Mouse (Mus musculus) lung, embryonic 14.5 days (tissue): ENCODE data around the gene Cntn4. TPM values are rescaled to one million over a fixed set of nuclear protein-coding genes. Genes with fewer than 3 reads are reported as not detected.

Experiments used
- ATAC-seq: fragments of 200-750 bp; cut with Nextera tagmentation; 2 replicates; pipeline ENCODE4 v1.8.0; 2017; ENCODE audit warnings: mild to moderate bottlenecking, moderate TSS enrichment, moderate library complexity; ENCODE audit not compliant: insufficient read depth
- DNase-seq: peaks from one replicate; pipeline ENCODE4 v3.0.0-alpha.2; 2015
- H3K27ac ChIP-seq: fragments of 300-500 bp; sonication (generic); 2 replicates; pipeline ENCODE4 v1.5.1; 2014; ENCODE audit warnings: low read depth, mild to moderate bottlenecking, moderate library complexity
- H3K27me3 ChIP-seq: fragments of 300-500 bp; sonication (generic); 2 replicates; pipeline ENCODE4 v1.6.1; 2014; ENCODE audit warnings: low read length, control low read depth; ENCODE audit not compliant: insufficient read depth
- H3K36me3 ChIP-seq: fragments of 300-500 bp; sonication (generic); 2 replicates; pipeline ENCODE4 v1.6.1; 2014; ENCODE audit warnings: control low read depth; ENCODE audit not compliant: insufficient read depth
- H3K4me1 ChIP-seq: fragments of 300-500 bp; sonication (generic); 2 replicates; pipeline ENCODE4 v1.6.1; 2014; ENCODE audit warnings: antibody characterized with exemption, control low read depth; ENCODE audit not compliant: insufficient read depth
- H3K4me2 ChIP-seq: fragments of 300-500 bp; sonication (generic); 2 replicates; pipeline ENCODE4 v1.6.1; 2014; ENCODE audit warnings: mild to moderate bottlenecking
- H3K4me3 ChIP-seq: fragments of 300-500 bp; sonication (generic); 2 replicates; pipeline ENCODE4 v1.5.1; 2014; ENCODE audit warnings: low read depth, low read length
- H3K9ac ChIP-seq: fragments of 300-500 bp; sonication (generic); 2 replicates; pipeline ENCODE4 v1.6.1; 2014
- H3K9me3 ChIP-seq: fragments of 300-500 bp; sonication (generic); 2 replicates; pipeline ENCODE4 v1.6.1; 2016; ENCODE audit warnings: low read depth, low read length, control low read depth
- CTCF ChIP-seq: IDR thresholded peaks from 2 replicates; pipeline ENCODE4 v1.5.1; 2016; ENCODE audit warnings: antibody characterized with exemption, low read depth
- WGBS: fragments of 180-500 bp; shearing (Covaris S2); extraction: QIAGEN DNeasy Blood & Tissue Kit; methylation state at CpG from one replicate; pipeline ENCODE4 v1.1.7; 2014; 5-methylcytosine and 5-hydroxymethylcytosine counted together
- polyA plus RNA-seq: library from polyadenylated mRNA; unstranded; fragments of >200 nt; fragmentation: Nextera tagmentation; extraction: Ambion mirVana; gene quantifications from 2 replicates; pipeline ENCODE4 v1.2.1, GENCODE M21; 2014

Gene Cntn4
- polyA plus RNA-seq, 1 experiment from 2014 or later = 3.1 TPM

DNA sequence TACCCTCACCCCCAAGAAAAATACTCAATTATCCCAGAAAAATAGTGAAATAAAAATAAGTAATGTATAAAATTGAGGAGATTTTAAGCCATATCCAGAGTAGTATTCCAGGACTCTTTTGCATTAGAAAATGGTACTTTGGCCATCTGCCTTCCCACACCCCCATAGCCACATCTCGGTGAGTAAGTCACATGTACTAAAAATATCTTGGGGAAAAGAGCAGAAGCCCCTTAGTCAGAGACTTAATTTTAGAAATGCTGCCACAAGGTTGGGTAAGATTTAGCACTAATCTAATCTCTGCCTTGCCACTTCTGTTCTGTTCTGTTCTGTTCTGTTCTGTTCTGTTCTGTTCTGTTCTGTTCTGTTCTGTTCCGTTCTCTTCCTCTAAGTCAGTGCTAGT is 796.4 kb downstream of the Cntn4 start:
- H3K9ac ChIP-seq = no peak overlapping the region
- no peak for ATAC-seq
- no peak for DNase-seq
- TF ChIP-seq CTCF = no peak
- no peaks in the 10 kb centered on the region for H3K36me3 ChIP-seq
- no peak overlapping the region for H3K27ac ChIP-seq
- 74% methylated on average over 2 of the region's 2 CpGs for WGBS
- no peak overlapping the region for H3K4me2 ChIP-seq
- no peaks in the 10 kb centered on the region for H3K4me1 ChIP-seq
- H3K4me3 ChIP-seq = no peak overlapping the region
- no peaks in the 10 kb centered on the region for H3K9me3 ChIP-seq
- H3K27me3 ChIP-seq = no peaks in the 10 kb centered on the region

DNA sequence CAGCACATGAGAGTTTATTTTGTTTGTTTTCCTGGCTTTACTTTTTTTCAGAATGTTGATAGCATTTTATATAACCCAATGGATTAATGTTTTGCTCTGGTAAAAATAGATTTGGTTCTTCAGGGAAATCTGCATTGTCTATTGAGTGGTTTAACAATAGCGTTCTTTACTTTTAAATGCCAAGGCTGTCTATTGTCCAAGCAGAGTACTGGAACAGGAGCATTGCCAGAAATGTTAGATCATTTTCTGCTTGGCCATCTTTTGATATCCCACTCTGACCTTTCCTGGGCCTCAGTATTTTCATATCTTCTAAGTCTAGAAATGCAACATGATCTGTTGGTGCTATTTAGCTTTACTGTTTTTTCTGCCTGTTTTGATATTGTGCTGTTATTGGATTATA is 804.1 kb downstream of the Cntn4 start:
- no peaks in the 10 kb centered on the region for H3K36me3 ChIP-seq
- no peaks in the 10 kb centered on the region for H3K9me3 ChIP-seq
- TF ChIP-seq CTCF = no peak
- DNase-seq = no peak
- no peaks in the 10 kb centered on the region for H3K4me1 ChIP-seq
- H3K27ac ChIP-seq = no peak overlapping the region
- H3K9ac ChIP-seq = no peak overlapping the region
- no peaks in the 10 kb centered on the region for H3K27me3 ChIP-seq
- WGBS = 87% methylated on average over 1 of the region's 1 CpGs
- no peak for ATAC-seq
- no peak overlapping the region for H3K4me3 ChIP-seq
- H3K4me2 ChIP-seq = no peak overlapping the region

GRCm38 (mm10) chr6:106496303-106496702 is 818.8 kb downstream of the Cntn4 start:
- ATAC-seq (no peak), DNase-seq (no peak)
- WGBS = 84% methylated on average over 3 of the region's 3 CpGs
- Histone ChIP-seq H3K4me2 (no peak overlapping the region), H3K9ac (no peak overlapping the region), H3K36me3 (no peaks in the 10 kb centered on the region), H3K27ac (no peak overlapping the region), H3K4me1 (no peaks in the 10 kb centered on the region), H3K27me3 (no peaks in the 10 kb centered on the region), H3K4me3 (no peak overlapping the region), H3K9me3 (no peaks in the 10 kb centered on the region)
- TF ChIP-seq CTCF = no peak

- H3K36me3 ChIP-seq = no peaks in the 10 kb centered on the region
- no peak for TF ChIP-seq CTCF
- H3K4me3 ChIP-seq = no peak overlapping the region
- no peaks in the 10 kb centered on the region for H3K4me1 ChIP-seq
- H3K27me3 ChIP-seq = no peaks in the 10 kb centered on the region
- no peak overlapping the region for H3K9ac ChIP-seq
- DNase-seq = no peak
- no peak overlapping the region for H3K4me2 ChIP-seq
- H3K9me3 ChIP-seq = no peaks in the 10 kb centered on the region
- 87% methylated on average over 3 of the region's 3 CpGs for WGBS
- ATAC-seq = no peak
- H3K27ac ChIP-seq = no peak overlapping the region
Observed at GRCm38 (mm10) chr6:106499166-106499565, 821.7 kb downstream of the Cntn4 start.

DNA sequence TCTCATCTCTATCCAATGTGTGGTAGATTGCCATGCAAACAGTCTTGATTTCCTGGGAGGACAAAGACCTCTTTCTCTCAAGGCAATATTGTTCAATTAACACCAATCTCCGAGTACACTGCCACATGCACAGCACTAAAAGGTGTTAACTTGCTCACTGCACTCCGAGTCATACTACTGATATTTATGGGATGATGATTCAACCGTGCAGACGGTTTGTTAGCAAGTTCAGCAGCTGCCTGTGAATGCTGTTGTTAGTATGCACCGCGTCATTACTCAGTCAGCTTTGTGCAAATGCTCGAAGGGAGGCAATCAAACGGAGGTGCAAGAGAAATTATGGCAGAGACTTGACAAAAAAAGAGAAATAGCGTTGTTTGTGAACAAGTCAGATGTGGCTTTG is 826.5 kb downstream of the Cntn4 start:
- 60% methylated on average over 9 of the region's 9 CpGs for WGBS

DNA sequence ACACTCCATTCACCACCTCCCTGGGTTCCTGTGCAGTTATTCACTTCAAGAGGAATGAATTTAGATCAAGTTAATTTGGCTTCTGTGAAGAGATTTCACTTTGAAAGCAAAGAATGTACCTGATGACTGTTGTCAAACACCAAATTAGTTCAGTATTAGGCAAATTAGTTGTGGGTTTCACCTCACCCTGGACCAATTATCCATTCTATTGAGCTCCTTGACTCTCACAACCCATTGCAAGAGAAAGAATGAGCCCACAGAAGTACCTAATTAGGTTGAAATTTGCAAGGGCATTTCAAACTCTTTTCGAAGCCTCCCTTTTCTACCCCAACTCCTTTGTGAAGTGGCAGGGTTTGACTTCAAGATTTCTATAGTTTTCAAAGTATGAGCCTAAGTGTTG is 842.9 kb downstream of the Cntn4 start:
- Histone ChIP-seq H3K27me3 (no peaks in the 10 kb centered on the region), H3K4me2 (no peak overlapping the region), H3K9ac (no peak overlapping the region), H3K4me1 (no peaks in the 10 kb centered on the region), H3K9me3 (no peaks in the 10 kb centered on the region), H3K4me3 (no peak overlapping the region), H3K27ac (no peak overlapping the region), H3K36me3 (no peaks in the 10 kb centered on the region)
- DNase-seq = no peak
- no peak for TF ChIP-seq CTCF
- 74% methylated on average over 1 of the region's 1 CpGs for WGBS
- no peak for ATAC-seq

More for the DNA sequence above, 826.5 kb downstream of the Cntn4 start:
- H3K27me3 ChIP-seq = no peaks in the 10 kb centered on the region
- DNase-seq (no peak), ATAC-seq (no peak)
- H3K4me1 ChIP-seq = no peaks in the 10 kb centered on the region
- no peak overlapping the region for H3K4me2 ChIP-seq
- no peaks in the 10 kb centered on the region for H3K36me3 ChIP-seq
- no peak overlapping the region for H3K27ac ChIP-seq
- no peak overlapping the region for H3K4me3 ChIP-seq
- no peak for TF ChIP-seq CTCF
- H3K9ac ChIP-seq = no peak overlapping the region
- H3K9me3 ChIP-seq = no peaks in the 10 kb centered on the region

- no peak for TF ChIP-seq CTCF
- H3K27ac ChIP-seq = no peak overlapping the region
- ATAC-seq (no peak), DNase-seq (peak; percentile 24)
- H3K36me3 ChIP-seq = no peaks in the 10 kb centered on the region
- H3K9me3 ChIP-seq = no peaks in the 10 kb centered on the region
- no peaks in the 10 kb centered on the region for H3K27me3 ChIP-seq
- no peaks in the 10 kb centered on the region for H3K4me1 ChIP-seq
- no peak overlapping the region for H3K4me2 ChIP-seq
- no peak overlapping the region for H3K9ac ChIP-seq
- H3K4me3 ChIP-seq = no peak overlapping the region
Observed at GRCm38 (mm10) chr6:106543500-106543899, 866.0 kb downstream of the Cntn4 start.

DNA sequence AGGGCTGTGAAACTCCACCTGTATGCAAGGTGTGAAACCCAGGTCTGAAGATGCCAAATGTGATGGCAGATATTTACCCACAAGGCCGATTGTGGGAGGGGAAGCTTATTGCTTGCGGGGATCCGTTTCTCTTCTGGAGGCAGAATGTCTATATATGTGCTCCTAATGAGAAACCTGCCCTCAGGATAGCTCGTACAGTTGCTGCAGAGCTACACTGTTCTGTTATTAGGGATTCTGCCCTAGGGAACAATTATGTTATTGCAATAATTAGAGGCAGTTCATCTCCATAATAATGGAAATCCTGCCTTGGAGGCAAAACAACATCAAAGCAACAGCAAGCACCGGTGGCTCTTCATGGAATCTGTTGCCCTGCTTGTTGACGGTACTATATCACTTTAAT is 884.2 kb downstream of the Cntn4 start:
- Histone ChIP-seq H3K4me3 (no peak overlapping the region), H3K4me2 (no peak overlapping the region), H3K9ac (no peak overlapping the region), H3K27me3 (no peaks in the 10 kb centered on the region), H3K9me3 (no peaks in the 10 kb centered on the region), H3K4me1 (no peaks in the 10 kb centered on the region), H3K27ac (no peak overlapping the region), H3K36me3 (no peaks in the 10 kb centered on the region)
- 88% methylated on average over 6 of the region's 6 CpGs for WGBS
- TF ChIP-seq CTCF = no peak
- DNase-seq = no peak
- no peak for ATAC-seq
